ENCODE assay signal across 24 mouse cellular contexts in the genomic region with DNA sequence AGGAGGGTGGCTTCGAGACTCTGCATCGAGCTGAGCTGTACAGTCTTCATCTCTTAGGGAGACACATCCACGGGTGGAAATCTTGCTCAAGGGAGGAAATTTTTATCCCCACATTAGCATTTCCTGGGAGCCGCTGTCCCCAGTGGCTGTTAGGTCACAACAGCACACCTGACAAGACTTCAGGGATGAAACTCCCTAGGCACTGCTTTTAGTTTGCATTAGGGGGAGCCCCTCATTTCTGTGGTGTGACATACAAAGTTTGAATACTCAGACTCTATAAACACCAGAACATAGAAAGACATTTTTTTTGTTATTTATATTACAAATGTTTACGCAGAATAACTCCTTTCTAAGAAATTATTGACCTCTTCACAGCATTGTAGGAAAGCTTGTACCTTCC. TPM values are rescaled to one million over a fixed set of nuclear protein-coding genes. Genes with fewer than 3 reads are reported as not detected.
A peak's percentile ranks its signal among the peaks of the same experiment; 100 is the strongest.
DNase-seq lines count a peak whose midpoint lies in the region; ATAC-seq and TF ChIP-seq lines count a peak whose summit lies in the region.
"Had no signal": no experiment of that assay in that cellular context is flagged by ENCODE, and none has a peak within 500 bp of the region (broad histone marks: within the 10 kb centered on the region; RNA-seq: fewer than 3 reads in every experiment).

No protein-coding gene starts in this region.

- H3K27ac ChIP-seq in intestine, embryonic 14.5 days (ENCODE audit: low read depth): no peak overlapping the region
- H3K27ac ChIP-seq in intestine, embryonic 15.5 days: no peak overlapping the region
- H3K27ac ChIP-seq in CH12.LX (ENCODE audit: insufficient read depth, low read depth): no peak overlapping the region

- peak; percentile 27 for DNase-seq in intestine, embryonic 14.5 days (ENCODE audit: low spot score)
- DNase-seq in CH12.LX (ENCODE audit: extremely low read depth): peak; percentile 51
- DNase-seq in MN1 (ENCODE audit: low spot score): no peak
- DNase-seq: adrenal gland, adult 2 months; adrenal gland, adult 8-10 months; adrenal gland, postnatal 10 days; adrenal gland, postnatal 14 days; adrenal gland, postnatal 25 days; adrenal gland, postnatal 36 days; B cell, adult 2 months; cerebellum, adult 11 months; cerebellum, adult 11-12 months; cerebellum, adult 18-20 months; cerebellum, adult 2 months; cerebellum, adult 8-10 months had no signal

- TF ChIP-seq RAD21 in CH12.LX (IDR thresholded peaks at IDR 0.05; ENCODE audit: low read depth, low read length): no peak

- ATAC-seq in intestine, embryonic 14.5 days (replicated peaks; ENCODE audit: low FRiP score, low TSS enrichment, low read depth): no peak
- no peak for ATAC-seq in intestine, embryonic 15.5 days
- ATAC-seq: activated CD4-positive, CD25-positive, alpha-beta regulatory T cell, adult 4 months; CD4-positive, CD25-positive, alpha-beta regulatory T cell, adult 4 months; Patski had no signal

- dilution Hi-C loops in CH12.LX (cut with MboI; ENCODE audit: extremely low pct_ligation_motif_present, extremely low pct_unique_long_range_greater_than_20kb, low sequenced_read_pairs): no loop called here

- no peak for TF ChIP-seq POLR2A in CH12.LX (IDR thresholded peaks at IDR 0.05; ENCODE audit: low read depth, low read length)

- H3K4me3 ChIP-seq in intestine, embryonic 14.5 days (ENCODE audit: low read depth, low read length): no peak overlapping the region
- H3K4me3 ChIP-seq in intestine, embryonic 15.5 days (replicated peaks): no peak overlapping the region
- H3K4me3 ChIP-seq in CH12.LX (replicated peaks in 1 of 3; ENCODE audit: low read depth in 2 of 3, low read length in 2 of 3, poor library complexity in 1 of 3): no peak overlapping the region

- TF ChIP-seq EP300 in CH12.LX (IDR thresholded peaks at IDR 0.05; ENCODE audit: low read length): peak; percentile 25

- no peaks in the 10 kb centered on the region for H3K9me3 ChIP-seq in intestine, embryonic 14.5 days (ENCODE audit: control insufficient read depth, low read length)
- H3K9me3 ChIP-seq in intestine, embryonic 15.5 days: no peaks in the 10 kb centered on the region
- no peaks in the 10 kb centered on the region for H3K9me3 ChIP-seq in CH12.LX (replicated peaks; ENCODE audit: low read length)

- no peak overlapping the region for H3K9ac ChIP-seq in intestine, embryonic 14.5 days (ENCODE audit: low read length)
- H3K9ac ChIP-seq in intestine, embryonic 15.5 days: no peak overlapping the region
- H3K9ac ChIP-seq in CH12.LX (ENCODE audit: insufficient read depth, low read depth): no peak overlapping the region

- H3K27me3 ChIP-seq in intestine, embryonic 14.5 days (replicated peaks; ENCODE audit: control insufficient read depth, insufficient read depth, low read length): no peaks in the 10 kb centered on the region
- no peaks in the 10 kb centered on the region for H3K27me3 ChIP-seq in intestine, embryonic 15.5 days (replicated peaks)
- H3K27me3 ChIP-seq in CH12.LX (replicated peaks): no peaks in the 10 kb centered on the region

- no peak for TF ChIP-seq CTCF in CH12.LX (conservative IDR thresholded peaks at IDR 0.05 in 1 of 2, IDR thresholded peaks at IDR 0.05 in 1 of 2; ENCODE audit: low read depth in 2 of 2, low read length in 2 of 2)

- no peak overlapping the region for H3K4me2 ChIP-seq in intestine, embryonic 14.5 days (ENCODE audit: low read length)
- H3K4me2 ChIP-seq in intestine, embryonic 15.5 days (replicated peaks): no peak overlapping the region
- peak overlapping the region; percentile 9 for H3K4me2 ChIP-seq in CH12.LX (ENCODE audit: insufficient read depth, low read depth, poor library complexity, severe bottlenecking)

- no peaks in the 10 kb centered on the region for H3K36me3 ChIP-seq in intestine, embryonic 14.5 days (ENCODE audit: control insufficient read depth, insufficient read depth, low read length)
- H3K36me3 ChIP-seq in intestine, embryonic 15.5 days: no peaks in the 10 kb centered on the region
- no peaks in the 10 kb centered on the region for H3K36me3 ChIP-seq in CH12.LX (replicated peaks in 1 of 2; ENCODE audit: control insufficient read depth in 1 of 2, insufficient read depth in 1 of 2, low read length in 1 of 2)
- H3K36me3 ChIP-seq: G1E had no signal

- no peaks in the 10 kb centered on the region for H3K4me1 ChIP-seq in intestine, embryonic 14.5 days (replicated peaks; ENCODE audit: control insufficient read depth, insufficient read depth, low read length)
- 0 out of 2 replicates have a peak, but pooled peaks cover 4% of the 10 kb centered on the region for H3K4me1 ChIP-seq in intestine, embryonic 15.5 days (replicated peaks)
- peaks cover 12 to 38% of the 10 kb centered on the region in 2 experiments; a peak in 3 of 4 replicates for H3K4me1 ChIP-seq in CH12.LX (ENCODE audit: control insufficient read depth in 1 of 2, insufficient read depth in 2 of 2)

- H3K79me2 ChIP-seq in CH12.LX (replicated peaks; ENCODE audit: control insufficient read depth, extremely low read depth, insufficient read depth, poor library complexity, severe bottlenecking): no peaks in the 10 kb centered on the region

- WGBS in intestine, embryonic 14.5 days: 87% methylated on average over 5 of the region's 5 CpGs
- whole genome bisulfite sequencing in intestine, embryonic 15.5 days: 73% methylated on average over 5 of the region's 5 CpGs

- in situ Hi-C loops in CH12.LX (cut with MboI; ENCODE audit: low pct_ligation_motif_present, low pct_unique_long_range_greater_than_20kb, low sequenced_read_pairs): no loop called here

TF ChIP-seq in CH12.LX, 34 proteins besides CTCF, POLR2A, EP300 and RAD21:
- TF ChIP-seq NRF1 (IDR thresholded peaks at IDR 0.05; ENCODE audit: low read depth, low read length) (no peak), MAX (IDR thresholded peaks at IDR 0.05; ENCODE audit: low read length) (no peak), USF2 (conservative IDR thresholded peaks at IDR 0.05; ENCODE audit: low read depth, low read length) (no peak), CHD1 (IDR thresholded peaks at IDR 0.05; ENCODE audit: low read depth, low read length) (no peak), ETS1 (conservative IDR thresholded peaks at IDR 0.05; ENCODE audit: low read depth, low read length) (peak; percentile 21; the same call in 1 of the 2 replicates), CHD2 (IDR thresholded peaks at IDR 0.05; ENCODE audit: low read length) (no peak), RCOR1 (conservative IDR thresholded peaks at IDR 0.05; ENCODE audit: low read depth, low read length) (no peak), TCF12 (IDR thresholded peaks at IDR 0.05; ENCODE audit: low read depth, low read length) (peak; percentile 22; the same call in 1 of the 2 replicates), BHLHE40 (IDR thresholded peaks at IDR 0.05; ENCODE audit: low read depth, low read length) (peak; percentile 50), SMC3 (IDR thresholded peaks at IDR 0.05; ENCODE audit: low read depth, low read length) (no peak), POLR2AphosphoS2 (IDR thresholded peaks at IDR 0.05; ENCODE audit: low read depth, low read length) (no peak)
TF ChIP-seq in CH12.LX: peak in this region for 3.

RNA-seq across cellular contexts. Expression of a gene that starts 32.1 kb away (rescaled TPM):
- 0.05 and 0.12 TPM in 2 replicates for polyA plus RNA-seq in intestine, embryonic 14.5 days (2014; fragmentation: Nextera tagmentation; extraction: Ambion mirVana)
- 0.04 TPM in 1 of 2 replicates, not detected in the other for polyA plus RNA-seq in intestine, embryonic 15.5 days (2015; fragmentation: Nextera tagmentation; extraction: Ambion mirVana)
- total RNA-seq in CH12.LX (2012; rRNA removed): not detected in 2 replicates
- total RNA-seq in CH12.LX (2014; rRNA removed): not detected in 2 replicates
- not detected in 2 replicates for polyA plus RNA-seq in CH12.LX (2012; ENCODE audit: insufficient read length, low read depth)
- total RNA-seq: adrenal gland, adult 18-20 months; adrenal gland, adult 2 months; adrenal gland, postnatal 10 days; adrenal gland, postnatal 14 days; adrenal gland, postnatal 25 days; adrenal gland, postnatal 36 days; adrenal gland, postnatal 4 days; MEL had no signal
- polyA plus RNA-seq: activated CD4-positive, CD25-positive, alpha-beta regulatory T cell, adult 4 months; C2C12; CD4-positive, CD25-positive, alpha-beta regulatory T cell, adult 4 months; G1E; Patski had no signal
